Mouse (Mus musculus): Measurements from ENCODE around the gene Exoc3l2.

DNA sequence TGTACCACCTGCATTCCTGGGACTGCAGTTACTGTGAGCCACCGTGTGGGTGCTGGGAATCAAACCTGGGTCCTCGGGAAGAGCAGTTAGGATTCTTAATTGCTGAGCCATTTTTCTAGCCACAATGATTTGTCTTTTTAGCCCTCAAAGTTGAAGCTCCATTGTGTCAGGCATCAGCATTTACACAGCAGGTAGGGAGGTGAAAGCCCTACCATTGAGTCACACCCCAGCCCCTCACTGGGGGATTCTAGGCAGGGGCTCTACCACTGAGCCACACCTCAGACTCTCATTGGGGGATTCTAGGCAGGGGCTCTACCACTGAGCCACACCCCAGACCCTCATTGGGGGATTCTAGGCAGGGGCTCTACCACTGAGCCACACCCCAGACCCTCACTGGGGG, 26.9 kb upstream of the Exoc3l2 start:
- no peak for TF ChIP-seq POLR2A (IDR thresholded peaks at IDR 0.05; ENCODE audit: low read depth, low read length)
- TF ChIP-seq CTCF (conservative IDR thresholded peaks at IDR 0.05; ENCODE audit: insufficient read depth, insufficient read length, low read depth, low read length) = no peak

Measured in kidney, adult 2 months (tissue).